Mouse (Mus musculus): ENCODE measurements around the gene Dazl.

Dazl gene

DNA sequence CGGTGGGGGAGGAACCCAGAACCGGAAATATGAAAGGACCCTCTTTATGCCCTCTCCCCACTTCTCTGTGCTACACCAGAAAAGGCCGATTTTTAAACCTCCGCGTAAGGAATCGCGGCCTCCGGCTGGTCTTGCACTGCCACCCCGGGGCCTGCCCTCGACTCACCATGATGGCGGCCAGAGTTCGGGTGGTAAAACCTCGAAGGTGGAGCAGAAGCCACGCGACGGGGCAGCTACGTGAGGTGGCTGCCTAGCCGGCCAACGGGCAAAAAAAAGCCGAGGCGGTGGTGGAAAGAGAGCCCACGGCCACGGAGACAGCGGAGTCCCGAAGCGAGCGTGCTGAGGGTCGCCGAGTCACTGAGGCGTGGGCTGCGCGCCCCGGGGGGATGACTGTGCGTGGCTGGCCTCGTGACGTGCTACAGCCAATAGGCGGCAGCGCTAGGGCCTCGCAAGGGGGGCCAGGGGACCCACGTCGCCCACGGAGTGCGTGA is at the start of gene Dazl:
Gene Dazl (minus strand): TSS at position 396 of the 491 bp plus-strand sequence.
- no peak for DNase-seq (ENCODE audit: low spot score)

DNA sequence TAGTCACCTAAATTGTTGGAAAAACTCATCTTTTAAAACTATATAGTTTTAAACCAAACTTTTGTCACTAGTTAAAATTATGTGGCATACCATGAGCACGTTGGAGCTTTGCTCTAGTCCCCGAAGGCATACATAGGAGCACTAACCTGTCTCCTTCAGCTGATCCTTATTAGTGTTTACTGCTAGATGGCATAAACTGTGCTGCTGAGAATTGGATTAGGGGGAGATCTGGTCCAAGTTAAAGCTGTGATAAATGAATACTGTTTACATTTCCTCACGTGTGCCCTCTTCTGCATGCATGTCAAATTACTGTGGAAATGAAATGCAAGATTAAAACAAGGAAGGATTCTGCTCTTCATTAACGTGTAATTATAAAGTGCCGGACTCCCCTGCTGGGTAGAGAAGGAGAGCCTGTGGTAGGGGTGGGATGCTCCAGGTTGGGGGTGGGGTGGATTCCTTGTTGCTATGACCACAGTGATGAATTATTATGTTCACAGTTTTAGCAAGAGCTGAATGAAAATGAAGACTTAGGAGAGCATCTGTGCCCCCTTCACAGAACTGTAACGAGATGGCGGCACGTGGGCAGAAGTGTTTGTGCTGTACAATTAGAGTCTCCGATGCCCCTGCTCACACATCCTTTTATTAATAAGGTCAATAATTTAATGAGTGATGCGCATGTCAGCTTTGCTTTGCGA is 48.6 kb upstream of the Dazl start:
- DNase-seq (ENCODE audit: low spot score): no peak

DNA sequence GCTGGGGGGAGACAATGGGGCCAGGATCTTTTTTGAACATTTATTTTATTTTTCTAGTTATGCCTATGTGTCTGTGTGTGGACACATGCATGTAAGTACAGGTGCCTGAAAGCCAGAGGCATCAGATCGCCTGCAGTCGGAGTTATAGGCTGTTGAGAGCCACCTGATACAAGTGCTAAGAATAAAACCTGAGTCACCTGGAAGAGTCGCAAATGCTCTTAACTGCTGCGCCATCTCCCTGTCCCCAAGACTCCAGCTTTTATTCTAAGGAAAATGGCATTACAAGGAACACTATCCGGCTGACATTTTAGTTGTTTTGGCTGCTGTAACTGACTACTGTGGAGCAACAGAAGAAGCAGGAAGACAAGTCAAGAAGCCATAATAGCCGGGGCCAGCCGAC is 45.5 kb upstream of the Dazl start:
- no peak for DNase-seq (ENCODE audit: low spot score)

DNA sequence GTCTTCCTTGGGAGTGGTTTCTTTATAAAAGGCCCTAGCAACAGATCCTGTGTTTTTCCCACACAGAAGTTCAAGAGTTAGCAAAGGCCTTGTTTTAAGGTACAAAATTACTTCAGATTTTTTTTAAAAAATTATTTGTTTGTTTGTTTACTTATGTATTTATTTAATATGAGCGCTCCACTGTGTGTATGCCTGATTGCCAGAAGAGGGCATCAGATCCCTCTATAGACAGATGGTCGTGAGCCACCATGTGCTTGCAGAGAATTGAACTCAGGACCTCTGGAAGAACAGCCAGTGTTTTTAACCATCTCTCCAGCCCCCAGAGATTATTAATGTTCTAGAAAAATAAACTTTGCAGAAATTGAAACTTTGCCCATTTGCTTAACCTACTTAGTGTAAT is 42.3 kb upstream of the Dazl start:
- DNase-seq (ENCODE audit: low spot score): no peak

DNA sequence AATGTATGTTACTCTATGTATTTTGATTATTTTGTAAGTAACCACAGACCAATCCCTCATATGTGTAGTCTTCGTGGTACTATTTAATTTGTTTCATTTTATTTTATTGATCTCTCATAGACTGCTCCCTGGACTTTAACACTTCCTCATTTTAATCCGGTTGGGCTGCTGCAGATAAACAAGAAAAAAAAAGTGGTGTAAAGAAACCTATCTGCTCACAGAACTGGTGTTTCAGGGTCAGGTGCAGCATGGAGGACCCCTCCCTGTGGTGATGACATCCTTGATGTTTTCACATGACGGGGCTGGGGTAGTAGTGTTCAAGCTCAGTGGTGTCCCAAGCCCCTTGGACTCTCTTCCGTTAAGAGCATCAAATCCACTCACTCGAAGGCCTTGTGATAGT is 41.3 kb upstream of the Dazl start:
- DNase-seq (ENCODE audit: low spot score): no peak

DNA sequence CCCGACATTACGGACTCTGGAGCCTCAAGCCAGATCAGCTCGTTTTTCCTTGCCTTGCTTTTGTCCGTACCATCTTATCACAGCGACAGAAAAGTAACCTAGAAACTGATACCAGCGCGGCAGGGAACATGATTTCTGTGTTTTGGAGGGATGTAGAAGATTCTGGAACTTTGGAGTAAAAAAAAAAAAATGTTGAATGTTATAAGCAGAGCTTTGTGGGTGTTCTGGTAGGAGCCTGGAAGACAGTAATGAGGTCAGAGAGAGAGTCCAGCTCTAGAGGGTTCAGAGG is 38.5 kb upstream of the Dazl start:
- no peak for DNase-seq (ENCODE audit: low spot score)

DNA sequence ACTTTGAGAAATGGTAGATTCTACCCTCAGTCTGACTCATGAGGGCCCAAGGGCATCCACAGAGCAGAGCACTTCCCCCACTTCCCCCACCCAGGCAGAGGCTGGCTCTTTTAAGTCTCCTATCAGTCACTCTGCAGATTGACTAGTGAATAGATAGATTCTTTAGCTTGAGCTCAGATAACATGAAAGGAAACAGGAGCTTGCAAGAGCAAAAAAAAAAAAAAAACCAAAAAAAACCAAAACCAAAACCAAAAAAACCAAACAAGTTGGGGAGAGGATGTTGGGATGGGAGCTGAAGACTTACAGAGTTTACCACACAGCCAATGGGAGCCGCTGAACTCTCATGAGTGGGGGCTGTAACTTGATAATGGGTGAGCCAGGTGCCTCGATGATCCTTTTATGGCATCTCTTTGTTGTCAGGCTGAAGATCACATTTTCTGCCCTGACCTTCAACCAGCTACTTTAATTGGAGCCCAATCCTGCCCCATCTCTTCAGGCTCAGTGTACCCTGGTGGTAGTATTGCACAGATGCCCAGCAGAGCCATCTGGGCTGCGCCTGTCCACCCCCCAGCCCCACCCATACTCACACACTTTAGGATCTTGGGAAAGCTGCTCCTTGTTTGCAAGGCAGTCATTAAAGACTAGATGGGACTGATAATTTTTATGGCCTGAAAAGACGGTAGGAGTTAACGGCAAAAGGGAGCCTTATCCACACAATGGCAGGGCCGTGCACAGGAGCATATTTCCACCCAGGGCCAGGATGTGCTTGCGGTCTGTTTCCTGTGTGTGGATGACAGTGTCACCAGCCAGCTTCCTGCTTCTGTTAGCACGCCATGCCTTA is 38.0 kb upstream of the Dazl start:
- no peak for DNase-seq (ENCODE audit: low spot score)

DNA sequence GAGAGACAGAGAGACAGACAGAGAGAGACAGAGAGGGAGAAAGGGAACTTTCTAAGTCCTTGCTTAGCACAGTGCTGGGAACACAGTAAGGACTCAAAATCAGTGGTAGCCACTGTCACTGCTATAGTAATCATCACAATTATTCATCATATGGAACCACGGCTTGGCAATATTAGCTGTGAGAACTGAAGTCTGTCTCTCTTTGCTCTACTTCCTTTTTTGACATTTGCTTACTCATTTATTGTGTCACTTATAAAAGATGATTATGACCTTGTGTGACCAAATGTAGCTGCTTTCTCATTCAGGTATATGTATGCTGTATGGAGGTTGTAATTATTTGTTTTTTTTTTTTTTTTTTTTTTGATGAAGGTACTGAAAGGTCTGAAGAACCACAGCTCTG is 36.8 kb upstream of the Dazl start:
- DNase-seq (ENCODE audit: low spot score): no peak

DNA sequence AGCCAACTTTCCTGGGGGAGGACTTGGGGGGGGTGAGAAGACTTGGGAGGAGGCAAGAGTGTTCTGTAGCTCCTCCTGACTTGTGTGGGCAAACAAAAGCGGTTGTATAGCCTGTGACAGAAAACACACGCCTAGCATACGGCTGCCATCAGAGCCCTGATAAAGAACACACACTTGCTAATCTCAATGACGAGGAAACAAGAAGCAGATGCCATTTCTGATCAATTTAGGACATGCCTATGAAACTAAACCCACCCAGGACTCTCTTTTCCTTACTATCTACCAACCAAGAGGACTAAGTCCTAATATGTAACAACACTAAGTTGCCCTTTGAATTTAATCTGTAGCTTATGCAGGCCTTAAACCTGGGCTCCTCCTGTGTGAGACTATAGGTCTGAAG is 31.2 kb upstream of the Dazl start:
- DNase-seq (ENCODE audit: low spot score): no peak

DNA sequence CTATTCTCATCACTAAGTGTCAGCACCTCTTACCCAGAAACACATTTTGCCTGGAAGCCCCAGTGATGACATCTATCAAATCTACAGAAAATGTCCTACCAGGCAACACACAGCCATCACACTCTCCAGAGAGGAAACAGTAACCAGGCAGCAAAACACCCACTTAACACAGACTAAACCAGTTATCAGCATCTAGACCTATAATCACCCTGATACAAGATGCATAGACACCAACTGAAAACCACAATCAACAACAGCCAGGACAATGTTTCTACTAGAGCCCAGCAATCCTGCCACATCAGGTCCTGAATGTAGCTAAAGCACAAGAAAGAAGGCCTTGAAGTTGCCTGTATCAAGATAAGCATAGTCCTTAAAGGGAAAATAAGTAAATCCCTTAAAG is 25.4 kb upstream of the Dazl start:
- no peak for DNase-seq (ENCODE audit: low spot score)

DNA sequence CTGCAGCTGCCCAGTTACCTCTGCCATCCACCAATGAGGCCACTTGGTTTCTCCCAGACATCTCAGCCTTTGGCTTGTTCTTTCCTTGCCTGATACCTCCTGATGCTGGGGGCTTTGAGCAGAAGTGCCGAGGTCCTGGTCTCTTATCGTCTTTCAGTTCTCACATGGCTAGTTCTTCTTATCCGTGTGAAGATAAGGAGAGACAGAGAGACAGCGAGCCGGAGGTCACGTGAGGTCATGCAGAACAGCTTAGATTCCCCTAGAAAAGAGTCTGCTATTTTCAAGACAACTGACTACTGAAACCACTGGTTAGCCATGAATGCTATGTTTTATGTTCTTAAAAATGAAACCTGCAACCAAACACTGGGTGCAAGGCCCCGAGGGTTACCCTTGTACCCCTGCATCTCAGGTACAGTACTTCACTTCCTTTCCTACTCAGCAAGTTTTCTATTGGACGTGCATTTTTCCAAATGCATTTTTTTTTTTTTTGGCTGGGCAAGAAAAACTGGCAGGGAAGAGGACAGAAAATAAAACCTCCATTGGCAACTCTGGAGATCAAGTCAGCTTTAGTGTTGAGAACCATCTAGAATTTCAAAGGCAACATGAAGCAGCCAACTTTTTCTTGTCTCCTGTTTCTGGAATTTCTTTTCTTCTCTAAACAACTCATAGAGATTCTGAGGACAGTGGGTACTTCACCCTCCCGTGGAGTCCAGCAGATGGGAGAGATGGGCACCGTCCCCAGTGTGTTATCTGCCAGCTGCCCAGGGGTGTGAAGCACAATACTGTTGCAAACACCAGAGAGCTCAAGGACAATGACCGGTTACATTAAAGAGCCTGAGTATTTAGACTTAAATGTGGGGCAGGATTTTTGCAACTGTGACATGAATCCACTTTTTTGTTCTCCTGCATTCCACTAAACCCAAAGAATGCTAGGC is 23.0 kb upstream of the Dazl start:
- no peak for DNase-seq (ENCODE audit: low spot score)

DNA sequence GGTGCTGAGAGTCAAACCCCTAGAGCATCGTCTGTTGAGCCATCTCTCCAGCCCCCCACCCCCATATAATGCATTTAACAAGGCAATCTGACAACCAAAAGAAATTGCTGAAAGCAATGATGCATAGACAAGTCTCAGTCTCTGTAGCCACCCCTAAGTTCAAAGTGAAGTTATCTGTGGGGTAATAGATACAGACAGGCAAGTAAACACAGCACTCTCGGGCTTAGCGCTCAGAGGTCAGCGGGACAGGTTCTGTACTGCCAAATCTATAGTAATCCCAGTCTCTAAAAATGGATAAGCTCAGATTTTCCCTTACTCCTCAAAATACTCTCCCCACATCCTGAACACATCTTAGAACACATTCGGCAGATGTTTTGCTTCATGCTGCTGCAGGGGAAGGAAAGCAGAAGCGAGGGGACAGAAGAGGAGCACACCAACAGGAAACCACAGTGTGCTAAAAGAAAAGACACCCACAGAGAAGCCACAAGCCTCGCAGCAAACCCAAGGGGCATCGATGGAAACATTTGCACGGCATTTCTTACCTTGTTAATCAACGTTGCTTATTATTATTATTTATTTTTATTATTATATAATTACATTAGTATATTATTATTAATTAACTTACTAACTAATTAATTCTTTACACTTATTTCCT is 16.8 kb upstream of the Dazl start:
- no peak for DNase-seq (ENCODE audit: low spot score)

DNA sequence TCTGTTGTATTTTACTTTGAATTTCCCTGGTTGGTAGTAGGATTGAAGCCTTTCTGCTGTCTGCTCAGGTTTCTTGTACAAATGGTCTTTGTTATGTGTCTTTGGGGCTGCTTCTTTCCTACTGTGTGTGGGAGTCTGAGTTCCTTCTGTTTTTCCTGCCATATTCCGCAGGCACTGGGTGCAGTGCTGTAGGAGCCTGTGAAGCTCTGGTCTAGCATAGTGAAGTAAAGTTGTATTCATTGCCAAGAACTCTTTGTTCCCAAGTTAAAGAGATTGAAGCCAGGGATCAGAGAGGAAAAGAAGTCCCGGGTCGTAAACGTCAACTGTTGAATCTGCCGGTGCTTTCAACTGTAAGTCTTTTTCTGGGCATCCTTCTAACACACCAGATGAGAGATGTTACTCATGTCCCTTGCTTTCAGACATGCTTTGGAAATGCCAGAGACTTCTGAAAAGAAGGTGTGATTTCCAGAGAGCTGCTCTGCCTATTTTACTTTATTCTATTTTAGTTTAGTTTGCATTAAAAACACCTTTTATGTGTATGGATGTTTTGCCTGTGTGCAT is 16.2 kb upstream of the Dazl start:
- DNase-seq (ENCODE audit: low spot score): no peak

DNA sequence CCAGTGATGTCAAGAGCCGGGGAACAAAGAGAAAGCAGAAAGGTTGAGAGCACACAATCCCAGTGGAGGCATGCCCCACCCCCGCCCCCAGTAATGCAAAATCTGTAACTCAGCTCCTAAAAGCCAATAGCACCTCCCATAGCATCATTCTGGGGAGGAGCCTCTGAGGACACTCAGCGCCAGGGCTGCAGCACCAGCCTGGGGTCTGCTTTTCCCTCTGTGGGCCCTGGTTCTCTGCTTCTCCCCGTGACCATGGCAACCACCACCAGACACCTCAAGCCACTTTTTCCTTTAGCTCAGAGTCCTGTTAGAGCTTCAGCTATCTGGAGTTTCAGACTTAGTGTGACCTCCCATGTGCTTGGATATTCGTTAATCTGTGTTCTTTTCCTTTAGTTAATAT is 15.4 kb upstream of the Dazl start:
- DNase-seq (ENCODE audit: low spot score): peak; percentile 24

DNA sequence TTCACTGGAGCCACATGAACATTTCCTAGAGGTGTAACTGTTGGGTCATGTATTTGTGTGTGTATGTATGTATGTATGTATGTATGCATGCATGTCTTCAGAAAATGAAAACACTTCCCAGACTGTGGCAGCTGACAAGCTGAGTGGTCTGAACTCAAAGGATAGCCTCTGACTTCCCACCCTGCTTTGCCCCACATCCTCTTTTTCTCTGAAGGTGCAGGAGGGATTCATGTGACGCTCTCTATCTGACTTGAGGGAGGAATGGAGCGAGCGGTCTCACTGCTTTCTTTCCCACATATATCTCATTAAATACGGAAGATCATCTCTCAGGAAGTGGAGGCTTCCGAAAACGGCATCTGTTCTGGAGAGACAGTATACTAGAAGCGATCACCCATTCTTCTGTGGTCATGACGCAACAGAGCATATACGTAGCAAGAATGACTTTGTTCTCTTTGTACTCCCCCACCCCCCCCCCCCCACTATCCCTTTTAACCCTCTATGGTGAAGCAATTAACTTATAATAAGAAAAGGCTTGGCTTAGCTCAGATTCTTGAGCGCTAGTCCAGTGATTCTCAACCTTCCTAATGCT is 14.7 kb upstream of the Dazl start:
- DNase-seq (ENCODE audit: low spot score): no peak

DNA sequence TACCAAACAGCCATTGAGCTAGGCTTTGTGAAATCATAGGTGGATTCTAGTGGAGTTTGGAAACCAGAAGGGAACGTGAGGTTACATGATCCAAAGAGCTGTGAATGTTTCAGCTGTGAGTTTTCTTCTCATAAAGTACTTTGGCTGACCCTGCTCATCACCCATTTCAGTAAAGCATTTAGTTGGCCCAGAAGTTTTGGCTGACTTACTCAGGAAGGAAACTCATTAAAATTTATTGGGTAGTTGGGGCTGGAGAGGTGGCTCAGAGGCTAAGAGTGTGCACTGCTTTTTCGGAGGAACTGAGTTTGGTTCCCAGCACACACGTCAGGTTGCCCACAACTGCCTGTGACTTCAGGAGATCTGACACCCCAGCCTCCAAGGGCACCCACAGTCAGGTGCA is 9.4 kb upstream of the Dazl start:
- no peak for DNase-seq (ENCODE audit: low spot score)

DNA sequence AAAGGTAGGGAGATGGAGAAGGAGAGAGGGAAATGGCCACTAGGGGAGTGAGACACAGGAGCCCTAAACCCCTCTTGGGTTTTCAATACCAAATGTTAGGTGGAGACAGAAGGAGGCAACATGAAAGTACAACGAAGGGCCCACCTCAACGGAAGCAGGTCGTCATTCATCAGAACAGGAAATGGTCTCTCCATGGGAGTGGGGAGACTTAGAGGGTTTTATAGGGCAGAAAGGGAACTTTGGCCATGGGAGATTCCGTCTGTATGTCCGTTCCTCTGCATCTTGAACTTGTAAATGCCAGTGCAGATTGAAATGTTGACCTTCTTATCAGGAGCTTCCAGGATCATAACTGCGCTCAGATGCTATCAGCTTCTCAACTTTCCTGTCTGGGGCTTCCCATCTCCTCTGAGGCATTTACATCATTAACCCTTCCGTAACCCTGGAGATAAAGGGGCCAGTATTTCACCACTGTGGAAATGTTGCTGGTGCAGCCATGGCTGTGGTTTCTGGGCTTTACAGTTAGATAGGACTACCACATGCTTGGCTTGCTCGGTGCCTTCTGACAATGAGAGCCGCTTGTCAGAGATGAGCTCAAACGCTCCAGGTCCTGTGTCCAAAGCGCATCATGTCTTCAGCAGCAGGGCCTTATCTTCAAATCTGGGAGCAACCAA is 6.9 kb upstream of the Dazl start:
- DNase-seq (ENCODE audit: low spot score): no peak

DNA sequence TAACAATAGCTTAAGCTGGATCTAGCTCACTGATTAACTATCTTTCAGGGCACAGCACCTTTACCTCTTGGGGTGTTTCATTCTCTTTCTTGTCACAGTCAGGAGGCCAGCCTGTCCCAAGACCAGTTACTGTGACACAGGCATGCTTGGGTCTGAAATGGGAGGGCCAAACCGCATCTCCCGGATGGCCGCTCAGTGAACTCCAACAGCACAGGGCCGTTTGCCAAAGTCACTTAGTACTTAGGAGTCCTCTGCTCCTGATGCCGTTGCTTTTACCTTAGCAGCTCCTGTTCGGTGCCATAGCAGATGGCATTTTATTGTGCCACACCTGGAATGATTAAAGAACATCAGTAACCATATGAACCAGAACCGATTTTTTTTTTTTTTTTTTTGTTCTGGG is 5.4 kb upstream of the Dazl start:
- DNase-seq (ENCODE audit: low spot score): no peak

DNA sequence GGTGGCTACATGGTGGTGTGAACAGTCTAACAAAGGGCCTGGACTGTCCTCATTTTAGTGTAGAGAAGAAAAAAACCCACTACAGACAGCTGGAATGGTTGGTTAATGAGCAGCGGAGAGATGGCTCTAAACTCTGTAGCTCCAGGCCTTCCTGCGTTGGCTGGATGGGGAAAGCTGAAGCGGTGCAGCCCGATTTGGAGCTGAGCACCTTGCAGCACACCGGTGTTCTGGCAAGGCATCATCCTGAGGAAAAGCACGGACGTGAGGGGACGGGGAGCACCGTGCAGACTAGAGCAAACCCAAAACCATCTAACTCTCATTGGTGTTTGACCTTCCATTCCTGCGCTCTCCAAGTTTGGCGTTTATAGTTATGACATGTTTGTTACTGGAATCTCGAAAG is 1.3 kb upstream of the Dazl start:
- DNase-seq (ENCODE audit: low spot score): no peak

DNA sequence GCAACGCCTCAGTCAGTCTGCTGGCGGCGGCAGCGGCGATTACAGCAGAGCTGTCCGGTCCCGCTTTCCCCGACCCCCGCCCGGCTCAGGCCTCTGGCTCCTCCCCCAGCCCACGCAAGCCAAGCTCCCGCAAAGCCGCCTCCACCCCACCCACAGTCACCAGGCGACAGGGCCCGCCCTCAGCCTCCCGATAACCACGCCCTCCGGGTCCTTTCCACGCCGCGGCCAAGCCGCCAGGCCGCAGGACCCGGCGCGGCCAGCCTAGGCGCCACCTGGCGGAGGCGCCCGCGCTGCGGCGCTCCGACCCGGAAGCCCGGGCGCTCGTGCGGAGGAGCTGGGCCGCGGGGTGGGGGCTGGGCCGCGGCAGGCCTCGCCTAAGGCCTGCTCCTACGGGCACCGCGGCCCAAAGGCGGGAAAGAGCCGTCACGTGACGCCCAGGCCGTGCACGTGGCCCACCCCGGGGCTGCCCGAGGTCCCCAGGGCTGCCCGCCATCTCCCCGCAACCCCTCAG is 720 bp downstream of the Dazl start:
- DNase-seq (ENCODE audit: low spot score): no peak
